Mouse (Mus musculus): ENCODE data around the gene Tbc1d10c.

The Tbc1d10c gene

GRCm38 (mm10) chr19:4192251-4192985 lies 1.3 kb upstream of the Tbc1d10c start:
- no peak for DNase-seq (ENCODE audit: low spot score in 2 of 2)

- DNase-seq (ENCODE audit: low spot score in 2 of 2), result peak; percentile 75 to 85
These were observed 605 bp upstream of the Tbc1d10c start, which contains the start of gene Ppp1ca for GRCm38 (mm10) chr19:4191528-4192250. TSS of gene Ppp1ca (plus strand) at chr19:4192065.

GRCm38 (mm10) chr19:4189051-4189620 lies 1.9 kb downstream of the Tbc1d10c start:
- no peak for DNase-seq (ENCODE audit: low spot score in 2 of 2)

- DNase-seq (ENCODE audit: low spot score in 2 of 2), result no peak
These were observed 3.8 kb downstream of the Tbc1d10c start for GRCm38 (mm10) chr19:4187303-4187702.

- no peak for DNase-seq (ENCODE audit: low spot score in 2 of 2)
These were observed 5.8 kb downstream of the Tbc1d10c start for GRCm38 (mm10) chr19:4184976-4185975.

GRCm38 (mm10) chr19:4183689-4184088 lies 7.4 kb downstream of the Tbc1d10c start:
- no peak for DNase-seq (ENCODE audit: low spot score in 2 of 2)

- DNase-seq (ENCODE audit: low spot score in 2 of 2), result peak; percentile 62 to 64
These were observed 9.2 kb downstream of the Tbc1d10c start for GRCm38 (mm10) chr19:4181892-4182291.

- no peak for DNase-seq (ENCODE audit: low spot score in 2 of 2)
These were observed 10.7 kb downstream of the Tbc1d10c start for GRCm38 (mm10) chr19:4180411-4180810.

- no peak for DNase-seq (ENCODE audit: low spot score in 2 of 2)
These were observed 15.6 kb downstream of the Tbc1d10c start, which contains the start of gene Carns1 for GRCm38 (mm10) chr19:4175368-4175947. TSS of gene Carns1 (minus strand) at chr19:4175479.

GRCm38 (mm10) chr19:4172925-4173324 lies 18.2 kb downstream of the Tbc1d10c start:
- no peak for DNase-seq (ENCODE audit: low spot score in 2 of 2)

GRCm38 (mm10) chr19:4171393-4172290 lies 19.4 kb downstream of the Tbc1d10c start:
- DNase-seq (ENCODE audit: low spot score in 2 of 2), result no peak

- DNase-seq (ENCODE audit: low spot score in 2 of 2), result no peak
These were observed 20.2 kb downstream of the Tbc1d10c start for GRCm38 (mm10) chr19:4170723-4171392.

GRCm38 (mm10) chr19:4169810-4170209 lies 21.3 kb downstream of the Tbc1d10c start:
- DNase-seq (ENCODE audit: low spot score in 2 of 2), result no peak

GRCm38 (mm10) chr19:4169378-4169784 lies 21.7 kb downstream of the Tbc1d10c start:
- DNase-seq (ENCODE audit: low spot score in 2 of 2), result peak; percentile 99 to 100

GRCm38 (mm10) chr19:4166678-4167476 lies 24.2 kb downstream of the Tbc1d10c start:
- no peak for DNase-seq (ENCODE audit: low spot score in 2 of 2)

GRCm38 (mm10) chr19:4164721-4165120 lies 26.4 kb downstream of the Tbc1d10c start:
- no peak for DNase-seq (ENCODE audit: low spot score in 2 of 2)

GRCm38 (mm10) chr19:4164100-4164499 lies 27.0 kb downstream of the Tbc1d10c start:
- no peak for DNase-seq (ENCODE audit: low spot score in 2 of 2)

GRCm38 (mm10) chr19:4163543-4163887 lies 27.6 kb downstream of the Tbc1d10c start:
- no peak for DNase-seq (ENCODE audit: low spot score in 2 of 2)
